Mouse (Mus musculus) liver, postnatal 0 days (tissue): ENCODE results near the gene Rims1. TPM values are rescaled to one million over a fixed set of nuclear protein-coding genes. Genes with fewer than 3 reads are reported as not detected.
A peak's percentile ranks its signal among the peaks of the same experiment; 100 is the strongest.

Experiments
- ATAC-seq: fragments of 200-750 bp; cut with Nextera tagmentation; 2 replicates; pipeline ENCODE4 v1.8.0; 2017; ENCODE audit warnings: mild to moderate bottlenecking, moderate library complexity
- DNase-seq: peaks from one replicate; pipeline ENCODE4 v3.0.0-alpha.2; 2016
- H3K27ac ChIP-seq: fragments of 300-500 bp; sonication (generic); 2 replicates; pipeline ENCODE4 v1.5.1; 2014; ENCODE audit warnings: antibody characterized with exemption, moderate library complexity, mild to moderate bottlenecking, low read depth
- H3K27me3 ChIP-seq: fragments of 300-500 bp; sonication (generic); 2 replicates; pipeline ENCODE4 v1.6.1; 2014; ENCODE audit warnings: low read length, control low read depth, mixed read lengths; ENCODE audit not compliant: insufficient read depth
- H3K36me3 ChIP-seq: fragments of 300-500 bp; sonication (generic); replicated peaks from 2 replicates; pipeline ENCODE4 v1.6.1; 2014; ENCODE audit warnings: mild to moderate bottlenecking, control low read depth, low read length, moderate library complexity, mixed read lengths; ENCODE audit not compliant: insufficient read depth
- H3K4me1 ChIP-seq: fragments of 300-500 bp; sonication (generic); 2 replicates; pipeline ENCODE4 v1.6.1; 2014; ENCODE audit warnings: antibody characterized with exemption, mild to moderate bottlenecking, control low read depth; ENCODE audit not compliant: insufficient read depth
- H3K4me2 ChIP-seq: fragments of 300-500 bp; sonication (generic); 2 replicates; pipeline ENCODE4 v1.6.1; 2014; ENCODE audit warnings: low read depth, mild to moderate bottlenecking, low read length, moderate library complexity, mixed read lengths
- H3K4me3 ChIP-seq: fragments of 300-500 bp; sonication (generic); 2 replicates; pipeline ENCODE4 v1.5.1; 2014; ENCODE audit warnings: low read depth, low read length
- H3K9ac ChIP-seq: fragments of 300-500 bp; sonication (generic); replicated peaks from 2 replicates; pipeline ENCODE4 v1.6.1; 2014; ENCODE audit warnings: mild to moderate bottlenecking, moderate library complexity
- H3K9me3 ChIP-seq: fragments of 300-500 bp; sonication (generic); 2 replicates; pipeline ENCODE4 v1.6.1; 2016; ENCODE audit warnings: mild to moderate bottlenecking, control low read depth, low read length, mixed read lengths
- CTCF ChIP-seq: sonication (generic); IDR thresholded peaks from 2 replicates; pipeline ENCODE4 v1.5.1; 2016; ENCODE audit warnings: antibody characterized with exemption, low read depth
- EP300 ChIP-seq: IDR thresholded peaks from 2 replicates; pipeline ENCODE4 v1.6.1; 2016; ENCODE audit warnings: antibody characterized with exemption, low read depth, mild to moderate bottlenecking
- WGBS: fragments of 180-500 bp; shearing (Covaris S2); extraction: QIAGEN DNeasy Blood & Tissue Kit; methylation state at CpG from one replicate; pipeline ENCODE4 v1.1.7; 2014; ENCODE audit not compliant: insufficient replicate concordance; 5-methylcytosine and 5-hydroxymethylcytosine counted together
- polyA plus RNA-seq: library from polyadenylated mRNA; unstranded; fragments of >200 nt; fragmentation: Nextera tagmentation; extraction: Ambion mirVana; gene quantifications from 2 replicates; pipeline ENCODE4 v1.2.1, GENCODE M21; 2015

The Rims1 gene
- polyA plus RNA-seq, 1 experiment from 2014 or later = not detected

DNA sequence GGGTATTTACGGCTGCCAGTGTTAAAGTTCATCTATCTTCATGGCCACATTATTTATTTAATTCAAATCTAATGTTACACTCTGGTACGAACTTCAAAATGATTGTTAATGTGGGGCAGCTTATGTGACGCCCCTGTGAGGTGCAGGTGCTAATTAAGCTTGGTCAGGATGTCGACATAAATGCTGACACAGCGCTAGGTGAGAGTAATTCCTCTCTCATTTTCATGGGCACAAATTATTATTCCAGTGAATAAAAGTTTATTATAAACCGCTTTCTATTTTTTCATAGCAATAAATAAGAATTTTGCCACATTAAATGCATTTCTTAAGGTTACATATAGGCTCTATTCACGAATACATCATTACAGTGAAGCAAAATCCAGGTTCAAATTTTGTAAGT lies 395.6 kb downstream of the Rims1 start:
- TF ChIP-seq CTCF (no peak), EP300 (no peak)
- WGBS = 77% methylated on average over 7 of the region's 7 CpGs
- no peak overlapping the region for H3K4me2 ChIP-seq
- H3K27ac ChIP-seq = no peak overlapping the region
- H3K4me1 ChIP-seq = no peaks in the 10 kb centered on the region
- no peaks in the 10 kb centered on the region for H3K27me3 ChIP-seq
- ATAC-seq (no peak), DNase-seq (no peak)
- no peaks in the 10 kb centered on the region for H3K36me3 ChIP-seq
- no peak overlapping the region for H3K9ac ChIP-seq
- no peak overlapping the region for H3K4me3 ChIP-seq
- H3K9me3 ChIP-seq = no peaks in the 10 kb centered on the region

DNA sequence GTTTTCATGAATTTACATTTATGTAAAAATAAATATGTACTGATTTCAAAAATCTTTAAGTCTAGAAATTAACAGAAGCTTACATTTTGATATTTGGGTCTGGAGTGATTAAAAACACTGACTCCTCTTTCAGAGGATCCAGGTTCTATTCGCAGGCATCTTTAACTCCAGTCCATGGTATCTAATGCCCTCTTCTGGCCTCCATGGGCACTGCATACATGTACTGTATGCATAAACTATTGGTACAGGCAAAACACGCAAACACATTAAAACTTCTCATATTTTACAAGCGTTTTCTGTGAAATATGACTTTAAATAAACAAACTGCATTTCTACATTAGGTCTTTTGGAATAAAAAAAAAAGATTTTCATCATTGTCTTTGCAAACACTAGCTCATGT lies 419.4 kb downstream of the Rims1 start:
- no peak overlapping the region for H3K4me3 ChIP-seq
- DNase-seq (no peak), ATAC-seq (no peak)
- no peak overlapping the region for H3K9ac ChIP-seq
- 60% methylated on average over 3 of the region's 3 CpGs for WGBS
- TF ChIP-seq EP300 (no peak), CTCF (peak; percentile 38)
- H3K4me1 ChIP-seq = no peaks in the 10 kb centered on the region
- H3K4me2 ChIP-seq = no peak overlapping the region
- no peak overlapping the region for H3K27ac ChIP-seq
- H3K36me3 ChIP-seq = no peaks in the 10 kb centered on the region
- no peaks in the 10 kb centered on the region for H3K9me3 ChIP-seq
- H3K27me3 ChIP-seq = no peaks in the 10 kb centered on the region

DNA sequence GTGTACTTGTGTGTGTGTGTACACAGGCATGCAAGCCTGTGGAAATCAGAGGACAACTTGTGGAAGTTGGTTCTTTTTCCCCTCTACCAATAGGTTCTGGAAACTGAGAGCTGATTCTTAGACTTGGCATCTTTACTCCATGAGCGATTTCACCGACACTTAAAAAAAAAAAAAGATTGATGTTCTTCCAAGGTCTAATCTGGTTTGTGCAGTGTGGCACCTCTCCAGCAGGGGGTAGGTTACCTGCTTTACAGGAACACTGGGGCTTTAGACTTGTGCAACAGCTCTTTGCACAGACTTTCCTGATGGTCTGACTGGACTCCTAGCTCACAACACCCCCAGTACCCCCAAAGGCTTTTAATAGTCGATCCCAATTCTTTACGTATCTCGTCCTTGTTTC lies 428.1 kb downstream of the Rims1 start:
- Histone ChIP-seq H3K9me3 (no peaks in the 10 kb centered on the region), H3K9ac (no peak overlapping the region), H3K4me3 (no peak overlapping the region), H3K27ac (no peak overlapping the region), H3K4me1 (no peaks in the 10 kb centered on the region), H3K36me3 (no peaks in the 10 kb centered on the region), H3K27me3 (no peaks in the 10 kb centered on the region), H3K4me2 (no peak overlapping the region)
- 70% methylated on average over 5 of the region's 5 CpGs for WGBS
- ATAC-seq = no peak
- no peak for DNase-seq
- TF ChIP-seq CTCF = 0 out of 2 replicates have a peak, but pooled peaks have one; percentile 3
- no peak for TF ChIP-seq EP300

DNA sequence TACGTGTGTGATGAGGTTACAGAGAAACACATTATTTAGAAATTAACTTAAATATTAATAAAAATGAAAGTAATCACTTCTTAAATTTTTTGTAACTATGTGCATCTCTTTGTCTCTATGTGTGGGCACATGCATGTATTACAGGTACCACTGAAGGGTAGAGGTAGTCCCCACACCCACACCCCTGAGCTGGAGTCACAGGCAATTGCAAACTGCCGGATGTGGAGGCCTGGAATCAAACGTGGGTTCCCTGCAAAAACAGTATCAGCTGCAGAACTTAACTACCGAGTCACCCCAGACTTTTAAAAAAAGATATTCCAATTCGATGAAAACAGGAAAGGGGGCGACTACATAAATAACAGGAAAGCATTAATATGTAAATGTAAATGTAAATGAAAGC lies 428.7 kb downstream of the Rims1 start:
- TF ChIP-seq EP300 (no peak), CTCF (no peak)
- 46% methylated on average over 6 of the region's 6 CpGs for WGBS
- DNase-seq (no peak), ATAC-seq (no peak)
- Histone ChIP-seq H3K4me2 (no peak overlapping the region), H3K9ac (no peak overlapping the region), H3K36me3 (no peaks in the 10 kb centered on the region), H3K27me3 (no peaks in the 10 kb centered on the region), H3K27ac (no peak overlapping the region), H3K4me1 (no peaks in the 10 kb centered on the region), H3K4me3 (no peak overlapping the region), H3K9me3 (no peaks in the 10 kb centered on the region)

DNA sequence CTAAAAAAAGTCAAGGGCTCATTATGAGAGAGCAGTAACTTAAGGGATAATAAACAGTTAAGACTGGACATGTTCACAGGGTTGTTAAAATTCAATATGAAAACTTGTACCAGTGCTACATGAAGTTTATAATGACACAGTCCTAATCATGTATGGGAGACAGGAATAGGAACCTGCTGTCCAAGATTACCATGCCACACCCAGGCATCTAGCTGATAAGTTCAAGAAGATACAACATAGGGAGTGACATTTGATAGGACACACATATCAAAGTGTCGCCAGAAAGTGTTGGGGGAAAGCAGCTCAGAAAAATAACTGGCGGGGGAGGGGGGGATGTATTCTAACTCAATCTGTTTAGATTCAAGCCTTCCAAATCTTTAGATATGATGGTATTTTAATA lies 449.6 kb downstream of the Rims1 start:
- TF ChIP-seq CTCF (no peak), EP300 (no peak)
- Histone ChIP-seq H3K36me3 (no peaks in the 10 kb centered on the region), H3K27me3 (no peaks in the 10 kb centered on the region), H3K4me3 (no peak overlapping the region), H3K4me1 (no peaks in the 10 kb centered on the region), H3K9me3 (no peaks in the 10 kb centered on the region), H3K4me2 (no peak overlapping the region), H3K27ac (no peak overlapping the region), H3K9ac (no peak overlapping the region)
- no peak for DNase-seq
- WGBS = 54% methylated on average over 2 of the region's 2 CpGs
- no peak for ATAC-seq

DNA sequence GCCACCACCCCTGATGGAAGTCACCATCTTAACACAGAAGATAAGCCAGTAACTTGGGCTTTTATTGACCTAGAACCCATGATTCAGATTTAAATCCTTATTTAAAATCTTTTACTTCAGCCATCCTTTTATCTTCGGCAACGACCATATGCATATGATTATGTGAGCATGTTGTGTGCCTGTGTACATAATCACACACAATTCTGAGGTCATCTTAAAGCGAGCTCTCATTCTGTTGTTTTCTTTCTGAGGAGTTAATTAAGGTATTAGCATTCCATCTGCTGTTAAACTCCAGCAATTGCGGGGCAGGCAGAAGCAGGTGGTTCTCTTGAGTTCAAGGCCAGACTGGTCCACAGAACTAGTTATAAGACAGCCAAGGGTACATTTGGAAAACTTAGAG lies 452.1 kb downstream of the Rims1 start:
- WGBS = 68% methylated on average over 4 of the region's 4 CpGs
- no peaks in the 10 kb centered on the region for H3K36me3 ChIP-seq
- no peak overlapping the region for H3K9ac ChIP-seq
- H3K4me1 ChIP-seq = no peaks in the 10 kb centered on the region
- DNase-seq = no peak
- H3K27ac ChIP-seq = no peak overlapping the region
- no peaks in the 10 kb centered on the region for H3K9me3 ChIP-seq
- TF ChIP-seq EP300 (no peak), CTCF (no peak)
- no peak for ATAC-seq
- no peak overlapping the region for H3K4me3 ChIP-seq
- no peak overlapping the region for H3K4me2 ChIP-seq
- H3K27me3 ChIP-seq = no peaks in the 10 kb centered on the region

DNA sequence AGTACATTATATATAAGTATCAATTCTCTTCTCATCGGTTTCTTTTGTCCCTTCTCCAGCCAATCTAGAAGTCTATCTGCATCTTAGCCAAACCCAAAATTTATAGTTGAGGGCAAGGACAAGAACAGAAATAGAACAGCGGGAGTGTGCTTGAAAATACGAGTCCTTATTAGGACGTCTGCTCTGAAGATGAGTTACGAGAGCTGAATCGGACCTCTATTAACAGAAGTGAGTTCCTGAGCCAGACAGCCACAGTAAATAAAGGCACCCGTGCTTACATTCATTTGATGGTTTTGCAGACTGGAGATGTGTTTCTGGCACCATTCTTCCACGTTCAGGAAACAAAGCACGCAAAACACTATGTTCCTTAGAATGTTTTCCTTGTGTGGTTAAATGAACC lies 466.9 kb downstream of the Rims1 start:
- Histone ChIP-seq H3K36me3 (no peaks in the 10 kb centered on the region), H3K27ac (no peak overlapping the region), H3K9ac (no peak overlapping the region), H3K27me3 (no peaks in the 10 kb centered on the region), H3K4me3 (no peak overlapping the region), H3K9me3 (no peaks in the 10 kb centered on the region), H3K4me1 (no peaks in the 10 kb centered on the region), H3K4me2 (no peak overlapping the region)
- 77% methylated on average over 9 of the region's 9 CpGs for WGBS
- ATAC-seq = no peak
- TF ChIP-seq EP300 = no peak
- no peak for DNase-seq
